Mouse (Mus musculus): Measurements from ENCODE around the gene Gm13289. TPM values are rescaled to one million over a fixed set of nuclear protein-coding genes. Genes with fewer than 3 reads are reported as not detected.

The Gm13289 gene
- polyA plus RNA-seq, 1 experiment from 2014 or later, result not detected

GRCm38 (mm10) chr4:88822995-88823394, 46.3 kb downstream of the Gm13289 start:
- no peak for ATAC-seq (replicated peaks; ENCODE audit: low FRiP score)
- H3K4me3 ChIP-seq (ENCODE audit: low read depth, low read length), result no peak overlapping the region
- no peak overlapping the region for H3K4me2 ChIP-seq (ENCODE audit: low read depth, low read length, severe bottlenecking)
- no peaks in the 10 kb centered on the region for H3K27me3 ChIP-seq (ENCODE audit: control insufficient read depth, insufficient read depth, low read length)
- 22% methylated on average over 4 of the region's 4 CpGs for WGBS
- H3K27ac ChIP-seq (ENCODE audit: low read depth, low read length), result no peak overlapping the region
- H3K36me3 ChIP-seq (ENCODE audit: control insufficient read depth, insufficient read depth, low read length), result no peaks in the 10 kb centered on the region
- H3K9me3 ChIP-seq (ENCODE audit: control insufficient read depth, low read length), result no peaks in the 10 kb centered on the region
- H3K9ac ChIP-seq (ENCODE audit: low read length), result no peak overlapping the region
- no peak for DNase-seq (ENCODE audit: low spot score)
- H3K4me1 ChIP-seq (replicated peaks; ENCODE audit: control insufficient read depth, insufficient read depth, low read length), result no peaks in the 10 kb centered on the region

Other genes with a start within 250 kb of the Gm13289 start
- not detected in 2 replicates for gene Ifna15, start 218.7 kb upstream of the Gm13289 start, polyA plus RNA-seq (2014; fragmentation: Nextera tagmentation; extraction: Ambion mirVana)
- gene Ifna14, start 205.1 kb upstream of the Gm13289 start, polyA plus RNA-seq (2014; fragmentation: Nextera tagmentation; extraction: Ambion mirVana), result not detected in 2 replicates
- gene Ifna9, start 184.5 kb upstream of the Gm13289 start, polyA plus RNA-seq (2014; fragmentation: Nextera tagmentation; extraction: Ambion mirVana), result not detected in 2 replicates
- gene Ifna12, start 173.5 kb upstream of the Gm13289 start, polyA plus RNA-seq (2014; fragmentation: Nextera tagmentation; extraction: Ambion mirVana), result not detected in 2 replicates
- not detected in 2 replicates for gene C87499, start 142.5 kb upstream of the Gm13289 start, polyA plus RNA-seq (2014; fragmentation: Nextera tagmentation; extraction: Ambion mirVana)
- gene Ifna13, start 132.5 kb upstream of the Gm13289 start, polyA plus RNA-seq (2014; fragmentation: Nextera tagmentation; extraction: Ambion mirVana), result not detected in 2 replicates
- gene Ifna16, start 100.0 kb upstream of the Gm13289 start, polyA plus RNA-seq (2014; fragmentation: Nextera tagmentation; extraction: Ambion mirVana), result not detected in 2 replicates
- gene Ifna2, start 93.0 kb upstream of the Gm13289 start, polyA plus RNA-seq (2014; fragmentation: Nextera tagmentation; extraction: Ambion mirVana), result not detected in 2 replicates
- gene Ifnab, start 85.6 kb upstream of the Gm13289 start, polyA plus RNA-seq (2014; fragmentation: Nextera tagmentation; extraction: Ambion mirVana), result not detected in 2 replicates
- gene Gm26566, start 55.1 kb upstream of the Gm13289 start, polyA plus RNA-seq (2014; fragmentation: Nextera tagmentation; extraction: Ambion mirVana), result 0.81 and 1.3 TPM in 2 replicates
- 136 and 144 TPM in 2 replicates for gene Klhl9, start 54.5 kb upstream of the Gm13289 start, polyA plus RNA-seq (2014; fragmentation: Nextera tagmentation; extraction: Ambion mirVana)
- not detected in 2 replicates for gene Gm13271, start 22.1 kb upstream of the Gm13289 start, polyA plus RNA-seq (2014; fragmentation: Nextera tagmentation; extraction: Ambion mirVana)
- 0.19 TPM in 1 of 2 replicates, not detected in the other for gene Gm13283, start 16.8 kb upstream of the Gm13289 start, polyA plus RNA-seq (2014; fragmentation: Nextera tagmentation; extraction: Ambion mirVana)
- 0.20 and 0.53 TPM in 2 replicates for gene Gm13290, start 3.1 kb upstream of the Gm13289 start, polyA plus RNA-seq (2014; fragmentation: Nextera tagmentation; extraction: Ambion mirVana)
- gene Gm13272, start 2.9 kb downstream of the Gm13289 start, polyA plus RNA-seq (2014; fragmentation: Nextera tagmentation; extraction: Ambion mirVana), result not detected in 2 replicates
- not detected in 2 replicates for gene Ifnz, start 5.2 kb downstream of the Gm13289 start, polyA plus RNA-seq (2014; fragmentation: Nextera tagmentation; extraction: Ambion mirVana)
- gene Gm13276, start 8.8 kb downstream of the Gm13289 start, polyA plus RNA-seq (2014; fragmentation: Nextera tagmentation; extraction: Ambion mirVana), result not detected in 2 replicates
- gene Gm13277, start 11.7 kb downstream of the Gm13289 start, polyA plus RNA-seq (2014; fragmentation: Nextera tagmentation; extraction: Ambion mirVana), result not detected in 2 replicates
- gene Gm13278, start 14.6 kb downstream of the Gm13289 start, polyA plus RNA-seq (2014; fragmentation: Nextera tagmentation; extraction: Ambion mirVana), result not detected in 2 replicates
- not detected in 2 replicates for gene Gm13275, start 17.6 kb downstream of the Gm13289 start, polyA plus RNA-seq (2014; fragmentation: Nextera tagmentation; extraction: Ambion mirVana)
- not detected in 2 replicates for gene Gm13279, start 20.5 kb downstream of the Gm13289 start, polyA plus RNA-seq (2014; fragmentation: Nextera tagmentation; extraction: Ambion mirVana)
- 1.3 TPM in 1 of 2 replicates, not detected in the other for gene Gm13285, start 22.7 kb downstream of the Gm13289 start, polyA plus RNA-seq (2014; fragmentation: Nextera tagmentation; extraction: Ambion mirVana)
- not detected in 2 replicates for gene Gm13287, start 26.3 kb downstream of the Gm13289 start, polyA plus RNA-seq (2014; fragmentation: Nextera tagmentation; extraction: Ambion mirVana)
- gene Gm13288, start 28.6 kb downstream of the Gm13289 start, polyA plus RNA-seq (2014; fragmentation: Nextera tagmentation; extraction: Ambion mirVana), result not detected in 2 replicates
- not detected in 2 replicates for gene Ifna7, start 39.3 kb downstream of the Gm13289 start, polyA plus RNA-seq (2014; fragmentation: Nextera tagmentation; extraction: Ambion mirVana)
- gene Ifna11, start 43.0 kb downstream of the Gm13289 start, polyA plus RNA-seq (2014; fragmentation: Nextera tagmentation; extraction: Ambion mirVana), result not detected in 2 replicates
- gene Ifna6, start 50.5 kb downstream of the Gm13289 start, polyA plus RNA-seq (2014; fragmentation: Nextera tagmentation; extraction: Ambion mirVana), result not detected in 2 replicates
- not detected in 2 replicates for gene Ifna5, start 58.6 kb downstream of the Gm13289 start, polyA plus RNA-seq (2014; fragmentation: Nextera tagmentation; extraction: Ambion mirVana)
- gene Ifna4, start 64.9 kb downstream of the Gm13289 start, polyA plus RNA-seq (2014; fragmentation: Nextera tagmentation; extraction: Ambion mirVana), result not detected in 2 replicates
- gene Ifna1, start 73.2 kb downstream of the Gm13289 start, polyA plus RNA-seq (2014; fragmentation: Nextera tagmentation; extraction: Ambion mirVana), result not detected in 2 replicates
- not detected in 2 replicates for gene Ifne, start 103.3 kb downstream of the Gm13289 start, polyA plus RNA-seq (2014; fragmentation: Nextera tagmentation; extraction: Ambion mirVana)